Mouse (Mus musculus) adrenal gland, adult (tissue): ENCODE measurements around the gene Isl2.
A peak's percentile ranks its signal among the peaks of the same experiment; 100 is the strongest.

ENCODE experiments used
- DNase-seq, 2 experiments: peaks; one replicate each; pipeline ENCODE4 v3.0.0; 2022 to 2023; ENCODE audit warnings: low spot score in 1 of 2; ENCODE audit not compliant: inconsistent age in 2 of 2

Gene Isl2

GRCm38 (mm10) chr9:55546176-55547010 is 7.9 kb downstream of the Isl2 start:
- DNase-seq, result peak; percentile 56 to 80

DNA sequence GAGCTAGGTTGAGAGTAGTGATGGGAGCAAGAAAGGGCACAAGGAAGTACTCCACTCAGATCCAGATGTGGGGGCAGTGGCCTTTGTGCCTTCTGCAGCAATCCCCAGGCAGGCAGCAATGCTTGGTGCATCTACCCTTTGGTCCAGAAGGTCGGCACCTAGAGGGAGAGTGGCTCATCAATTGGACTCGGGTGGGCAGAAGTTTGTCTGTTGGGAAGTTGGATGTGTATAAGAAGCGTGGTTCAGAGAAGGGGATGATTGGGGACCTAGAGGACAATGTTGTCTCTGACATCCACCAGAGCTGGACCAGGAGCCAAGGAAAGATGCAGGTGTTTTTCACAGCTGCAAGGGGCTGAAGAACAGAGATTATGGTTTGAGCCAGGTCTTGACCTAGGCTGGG is 10.4 kb downstream of the Isl2 start:
- DNase-seq, result no peak

- no peak for DNase-seq
Observed at GRCm38 (mm10) chr9:55549302-55549890, 10.9 kb downstream of the Isl2 start.

DNA sequence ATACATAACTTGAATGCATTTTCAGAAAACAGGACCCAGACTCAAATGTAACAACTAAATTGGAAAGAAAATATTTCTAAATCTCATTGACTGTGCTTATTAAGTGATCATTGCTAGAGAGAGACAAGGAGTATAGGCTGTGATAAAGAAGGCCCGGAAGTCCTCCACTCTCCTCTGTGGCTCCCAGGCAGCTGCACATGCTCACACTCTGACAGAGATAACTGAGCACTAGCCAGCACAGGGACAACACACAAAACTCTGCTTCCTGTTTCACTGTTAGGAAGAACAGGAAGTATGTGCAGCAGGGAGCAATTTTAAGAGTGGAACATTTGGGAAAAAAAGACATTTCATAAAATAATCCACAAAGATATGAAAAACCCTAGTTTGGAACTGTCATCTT is 16.5 kb downstream of the Isl2 start:
- no peak for DNase-seq

GRCm38 (mm10) chr9:55560960-55561359 is 22.5 kb downstream of the Isl2 start:
- no peak for DNase-seq

DNA sequence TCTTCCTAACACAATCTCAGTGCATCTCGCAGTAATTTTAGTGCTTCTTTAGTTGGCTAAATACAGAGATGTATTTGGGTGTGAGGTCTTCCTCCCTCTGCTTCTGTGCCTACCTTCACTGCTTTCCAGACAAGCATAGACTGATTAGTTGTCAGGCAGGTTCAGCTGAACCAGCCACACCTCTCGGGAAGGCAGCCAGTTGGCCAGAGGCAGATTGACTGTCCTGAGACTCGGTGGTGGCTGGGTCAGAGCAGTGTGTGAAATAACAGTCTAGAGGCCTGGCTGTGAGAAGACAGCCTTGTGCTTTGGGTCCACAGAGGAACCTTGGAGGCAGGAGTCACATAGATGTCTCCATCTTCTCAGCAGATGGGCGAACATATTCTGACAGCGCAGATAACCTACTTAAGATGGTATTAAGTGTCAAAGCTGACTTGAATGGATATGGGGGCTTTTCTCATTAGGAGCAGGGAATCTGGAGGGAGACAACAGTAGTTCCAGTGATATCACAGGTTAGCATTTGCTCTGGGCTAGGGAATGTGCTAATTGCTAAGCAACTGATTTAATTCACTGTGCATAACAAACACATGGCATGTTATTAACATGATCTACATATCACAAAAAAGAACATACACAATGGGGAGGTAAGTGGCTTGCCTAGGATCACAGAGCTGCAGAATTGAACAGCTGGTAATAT is 30.1 kb downstream of the Isl2 start:
- no peak for DNase-seq

GRCm38 (mm10) chr9:55571071-55571470 is 32.6 kb downstream of the Isl2 start:
- no peak for DNase-seq

GRCm38 (mm10) chr9:55576571-55576970 is 38.1 kb downstream of the Isl2 start:
- DNase-seq, result no peak

- DNase-seq, result no peak
Observed at GRCm38 (mm10) chr9:55581414-55581813, 42.9 kb downstream of the Isl2 start.

GRCm38 (mm10) chr9:55586141-55586540 is 47.7 kb downstream of the Isl2 start:
- no peak for DNase-seq
